Mouse (Mus musculus) liver, embryonic 14.5 days (tissue): ENCODE measurements around the gene Cspg5. TPM values are rescaled to one million over a fixed set of nuclear protein-coding genes. Genes with fewer than 3 reads are reported as not detected.

Experiments
- ATAC-seq: fragments of 200-750 bp; cut with Nextera tagmentation; 2 replicates; pipeline ENCODE4 v1.8.0; 2017; ENCODE audit warnings: moderate number of reproducible peaks, mild to moderate bottlenecking, moderate library complexity; ENCODE audit not compliant: insufficient read depth
- DNase-seq, 3 experiments: peaks; one replicate each; pipeline ENCODE4 v3.0.0-alpha.2; 2012 to 2013; ENCODE audit warnings: low read depth in 3 of 3, low spot score in 3 of 3
- H3K27ac ChIP-seq: fragments of 300-500 bp; sonication (generic); 2 replicates; pipeline ENCODE4 v1.5.1; 2014; ENCODE audit warnings: moderate library complexity, mild to moderate bottlenecking, control low read depth, inconsistent platforms
- H3K27me3 ChIP-seq: fragments of 300-500 bp; sonication (generic); 2 replicates; pipeline ENCODE4 v1.6.1; 2014; ENCODE audit warnings: mild to moderate bottlenecking, low read length, moderate library complexity; ENCODE audit not compliant: control insufficient read depth, insufficient read depth
- H3K36me3 ChIP-seq: fragments of 300-500 bp; sonication (generic); replicated peaks from 2 replicates; pipeline ENCODE4 v1.6.1; 2014; ENCODE audit warnings: low read depth; ENCODE audit not compliant: control insufficient read depth, insufficient read depth
- H3K4me1 ChIP-seq, 2 experiments: fragments of 200-500 bp in 1 of 2; fragments of 300-500 bp in 1 of 2; sonication (generic) in 1 of 2; replicated peaks; 2 replicates each; pipeline ENCODE4 v1.6.1; 2012 to 2014; ENCODE audit warnings: antibody characterized with exemption in 1 of 2, inconsistent platforms in 1 of 2, low read length in 1 of 2; ENCODE audit not compliant: control insufficient read depth in 2 of 2, insufficient read depth in 2 of 2
- H3K4me2 ChIP-seq: fragments of 300-500 bp; sonication (generic); 2 replicates; pipeline ENCODE4 v1.6.1; 2014; ENCODE audit warnings: low read depth, mild to moderate bottlenecking, control low read depth, moderate library complexity
- H3K4me3 ChIP-seq, 2 experiments: fragments of 200-500 bp in 1 of 2; fragments of 300-500 bp in 1 of 2; sonication (generic) in 1 of 2; 2 replicates each; pipeline ENCODE4 v1.5.1; 2012 to 2014; ENCODE audit warnings: low read depth in 2 of 2, low read length in 2 of 2, mild to moderate bottlenecking in 2 of 2, control low read depth in 1 of 2, inconsistent platforms in 1 of 2, moderate library complexity in 1 of 2; ENCODE audit not compliant: insufficient read depth in 1 of 2
- H3K9ac ChIP-seq: fragments of 300-500 bp; sonication (generic); replicated peaks from 2 replicates; pipeline ENCODE4 v1.6.1; 2014; ENCODE audit warnings: mild to moderate bottlenecking, control low read depth, moderate library complexity
- H3K9me3 ChIP-seq: fragments of 300-500 bp; sonication (generic); 2 replicates; pipeline ENCODE4 v1.6.1; 2016; ENCODE audit warnings: low read length, mixed read lengths; ENCODE audit not compliant: control insufficient read depth
- CTCF ChIP-seq: IDR thresholded peaks from 2 replicates; pipeline ENCODE4 v1.5.1; 2016; ENCODE audit warnings: antibody characterized with exemption, low read depth, control low read depth
- EP300 ChIP-seq: IDR thresholded peaks from 2 replicates; pipeline ENCODE4 v1.6.1; 2016; ENCODE audit warnings: antibody characterized with exemption, low read depth
- WGBS: fragments of 180-500 bp; shearing (Covaris S2); extraction: QIAGEN DNeasy Blood & Tissue Kit; methylation state at CpG from one replicate; pipeline ENCODE4 v1.1.7; 2014; ENCODE audit not compliant: insufficient replicate concordance; 5-methylcytosine and 5-hydroxymethylcytosine counted together
- polyA plus RNA-seq, 2 experiments: library from polyadenylated mRNA; depleted of rRNA in 1 of 2; stranded (reverse) in 1 of 2; unstranded in 1 of 2; fragments of >200 nt; fragmentation: Nextera tagmentation in 1 of 2; extraction: Ambion mirVana in 1 of 2; gene quantifications; 2 replicates each; pipeline versions ENCODE4 v1.2.1 to v1.2.3; 2012 to 2014

Cspg5 gene
- polyA plus RNA-seq, 2 experiments = 0.13 TPM

- Histone ChIP-seq H3K9me3 (no peaks in the 10 kb centered on the region), H3K4me1 (0 out of 4 replicates have a peak, but pooled peaks cover 0 to 2% of the 10 kb centered on the region in 2 experiments), H3K4me3 (no peak overlapping the region), H3K36me3 (peaks cover 10% of the 10 kb centered on the region), H3K4me2 (no peak overlapping the region), H3K9ac (no peak overlapping the region), H3K27me3 (no peaks in the 10 kb centered on the region), H3K27ac (no peak overlapping the region)
- DNase-seq (no peak), ATAC-seq (no peak)
- WGBS = 61% methylated on average over 10 of the region's 10 CpGs
- no peak for TF ChIP-seq CTCF
- TF ChIP-seq EP300 = no peak
Observed at GRCm38 (mm10) chr9:110229566-110230248, 13.9 kb upstream of the Cspg5 start.

- WGBS = 81% methylated on average over 16 of the region's 16 CpGs
- TF ChIP-seq EP300 (no peak), CTCF (no peak)
Observed at GRCm38 (mm10) chr9:110230395-110231071, 13.1 kb upstream of the Cspg5 start.

GRCm38 (mm10) chr9:110234962-110235361 lies 8.6 kb upstream of the Cspg5 start:
- peaks cover 27% of the 10 kb centered on the region for H3K36me3 ChIP-seq
- H3K9ac ChIP-seq = no peak overlapping the region
- 37% methylated on average over 6 of the region's 6 CpGs for WGBS
- 0 out of 4 replicates have a peak, but pooled peaks cover 0 to 2% of the 10 kb centered on the region in 2 experiments for H3K4me1 ChIP-seq
- TF ChIP-seq CTCF (no peak), EP300 (no peak)
- DNase-seq (no peak), ATAC-seq (peak; percentile 47; the same call in 1 of the 2 replicates)
- H3K4me2 ChIP-seq = no peak overlapping the region
- no peak overlapping the region for H3K27ac ChIP-seq
- H3K27me3 ChIP-seq = no peaks in the 10 kb centered on the region
- H3K9me3 ChIP-seq = no peaks in the 10 kb centered on the region
- H3K4me3 ChIP-seq = no peak overlapping the region

More at GRCm38 (mm10) chr9:110230395-110231071, 13.1 kb upstream of the Cspg5 start:
- Histone ChIP-seq H3K4me1 (0 out of 4 replicates have a peak, but pooled peaks cover 0 to 2% of the 10 kb centered on the region in 2 experiments), H3K27me3 (no peaks in the 10 kb centered on the region), H3K9ac (no peak overlapping the region), H3K4me2 (no peak overlapping the region), H3K27ac (no peak overlapping the region), H3K4me3 (no peak overlapping the region), H3K36me3 (peaks cover 18% of the 10 kb centered on the region), H3K9me3 (no peaks in the 10 kb centered on the region)
- DNase-seq = no peak
- ATAC-seq = no peak

GRCm38 (mm10) chr9:110244567-110244888 lies 945 bp downstream of the Cspg5 start:
- no peaks in the 10 kb centered on the region; a peak in 1 of 4 replicates for H3K4me1 ChIP-seq
- H3K36me3 ChIP-seq = 0 out of 2 replicates have a peak, but pooled peaks cover 2% of the 10 kb centered on the region
- peak; percentile 24; the same call in 1 of the 2 replicates for ATAC-seq
- no peak for TF ChIP-seq CTCF
- H3K27me3 ChIP-seq = peaks cover 23% of the 10 kb centered on the region
- no peak for DNase-seq
- no peaks in the 10 kb centered on the region for H3K9me3 ChIP-seq
- H3K9ac ChIP-seq = no peak overlapping the region
- WGBS = 23% methylated on average over 7 of the region's 7 CpGs
- H3K27ac ChIP-seq = no peak overlapping the region
- H3K4me2 ChIP-seq = peak overlapping the region; percentile 70
- no peak overlapping the region; a peak in 1 of 4 replicates for H3K4me3 ChIP-seq

- H3K27ac ChIP-seq = no peak overlapping the region
Observed at GRCm38 (mm10) chr9:110244889-110245589, 1.5 kb downstream of the Cspg5 start.

More at GRCm38 (mm10) chr9:110244889-110245589, 1.5 kb downstream of the Cspg5 start:
- DNase-seq (no peak), ATAC-seq (peak; percentile 17; the same call in 1 of the 2 replicates)
- no peaks in the 10 kb centered on the region; a peak in 1 of 4 replicates for H3K4me1 ChIP-seq
- TF ChIP-seq CTCF = no peak
- TF ChIP-seq EP300 = no peak
- peak overlapping the region; percentile 70 for H3K4me2 ChIP-seq
- peaks cover 23% of the 10 kb centered on the region for H3K27me3 ChIP-seq
- WGBS = 2% methylated on average over 69 of the region's 93 CpGs
- H3K4me3 ChIP-seq = peak overlapping the region; percentile 18 to 57
- H3K9me3 ChIP-seq = no peaks in the 10 kb centered on the region
- no peak overlapping the region for H3K9ac ChIP-seq
- 0 out of 2 replicates have a peak, but pooled peaks cover 2% of the 10 kb centered on the region for H3K36me3 ChIP-seq
